Mouse (Mus musculus) neural tube, embryonic 14.5 days (tissue): ENCODE results near the gene Nrsn2. TPM values are rescaled to one million over a fixed set of nuclear protein-coding genes. Genes with fewer than 3 reads are reported as not detected.

Experiments used
- ATAC-seq: fragments of 200-750 bp; cut with Nextera tagmentation; 2 replicates; pipeline ENCODE4 v1.8.0; 2017; ENCODE audit warnings: low read depth, mild to moderate bottlenecking, moderate TSS enrichment, moderate library complexity
- H3K27ac ChIP-seq: fragments of 300-500 bp; sonication (generic); 2 replicates; pipeline ENCODE4 v1.5.1; 2014; ENCODE audit warnings: low read depth, mild to moderate bottlenecking, control low read depth, low read length, moderate library complexity, mixed read lengths
- H3K27me3 ChIP-seq: fragments of 300-500 bp; sonication (generic); 2 replicates; pipeline ENCODE4 v1.6.1; 2014; ENCODE audit warnings: low read length; ENCODE audit not compliant: control insufficient read depth, insufficient read depth
- H3K36me3 ChIP-seq: fragments of 300-500 bp; sonication (generic); 2 replicates; pipeline ENCODE4 v1.6.1; 2014; ENCODE audit warnings: low read length, mixed read lengths; ENCODE audit not compliant: control insufficient read depth, insufficient read depth
- H3K4me1 ChIP-seq: fragments of 300-500 bp; sonication (generic); 2 replicates; pipeline ENCODE4 v1.6.1; 2014; ENCODE audit warnings: low read length; ENCODE audit not compliant: control insufficient read depth, insufficient read depth
- H3K4me2 ChIP-seq: fragments of 300-500 bp; sonication (generic); 2 replicates; pipeline ENCODE4 v1.6.1; 2014; ENCODE audit warnings: mild to moderate bottlenecking, low read depth, low read length, control low read depth
- H3K4me3 ChIP-seq: fragments of 300-500 bp; sonication (generic); 2 replicates; pipeline ENCODE4 v1.5.1; 2014; ENCODE audit warnings: low read depth, low read length, control low read depth, mixed read lengths
- H3K9ac ChIP-seq: fragments of 300-500 bp; sonication (generic); replicated peaks from 2 replicates; pipeline ENCODE4 v1.6.1; 2014; ENCODE audit warnings: low read depth, mild to moderate bottlenecking, control low read depth, low read length, mixed read lengths
- H3K9me3 ChIP-seq: fragments of 300-500 bp; sonication (generic); 2 replicates; pipeline ENCODE4 v1.6.1; 2016; ENCODE audit warnings: low read length; ENCODE audit not compliant: control insufficient read depth
- WGBS: fragments of 180-500 bp; shearing (Covaris S2); extraction: QIAGEN DNeasy Blood & Tissue Kit; methylation state at CpG from one replicate; pipeline ENCODE4 v1.1.7; 2014; 5-methylcytosine and 5-hydroxymethylcytosine counted together
- polyA plus RNA-seq: library from polyadenylated mRNA; unstranded; fragments of >200 nt; fragmentation: Nextera tagmentation; extraction: Ambion mirVana; gene quantifications from 2 replicates; pipeline ENCODE4 v1.2.1, GENCODE M21; 2014

The Nrsn2 gene
- polyA plus RNA-seq, 1 experiment from 2014 or later: 54.4 TPM

- Histone ChIP-seq H3K27ac (no peak overlapping the region), H3K9me3 (no peaks in the 10 kb centered on the region), H3K4me2 (no peak overlapping the region), H3K27me3 (no peaks in the 10 kb centered on the region; the same call in 1 of the 2 replicates), H3K4me3 (no peak overlapping the region), H3K36me3 (no peaks in the 10 kb centered on the region), H3K4me1 (no peaks in the 10 kb centered on the region), H3K9ac (no peak overlapping the region)
- whole genome bisulfite sequencing: 84% methylated on average over 8 of the region's 8 CpGs
- no peak for ATAC-seq
Observed at GRCm38 (mm10) chr2:152349842-152350540, 26.4 kb downstream of the Nrsn2 start.

DNA sequence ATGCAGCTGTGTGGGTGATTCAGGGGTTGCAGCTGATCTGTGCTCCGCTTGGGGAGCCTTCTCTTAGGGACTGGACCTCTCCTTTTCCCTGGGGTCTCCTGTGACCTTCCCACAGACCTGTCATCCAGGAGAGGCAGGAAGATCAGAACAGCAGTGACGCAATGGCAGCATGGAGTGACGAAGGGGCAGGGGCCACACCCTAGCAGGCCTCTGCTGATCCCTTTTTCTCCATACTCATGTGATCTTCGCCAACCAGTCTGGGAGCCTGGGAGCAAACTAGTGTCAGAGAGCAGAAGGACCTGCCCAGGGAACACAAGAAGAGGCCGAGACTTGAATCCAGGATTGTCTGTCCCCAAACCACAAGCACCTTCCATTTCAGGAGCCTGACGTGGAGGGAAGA, 27.2 kb downstream of the Nrsn2 start:
- ATAC-seq: no peak

GRCm38 (mm10) chr2:152347722-152348121, 28.7 kb downstream of the Nrsn2 start:
- no peak overlapping the region for H3K9ac ChIP-seq
- peaks cover 5% of the 10 kb centered on the region; the same call in 1 of the 2 replicates for H3K4me1 ChIP-seq
- no peaks in the 10 kb centered on the region for H3K36me3 ChIP-seq
- no peak overlapping the region for H3K27ac ChIP-seq
- WGBS: 82% methylated on average over 2 of the region's 2 CpGs
- no peak overlapping the region for H3K4me2 ChIP-seq
- no peak overlapping the region for H3K4me3 ChIP-seq
- no peaks in the 10 kb centered on the region for H3K9me3 ChIP-seq
- ATAC-seq: no peak
- H3K27me3 ChIP-seq: no peaks in the 10 kb centered on the region; the same call in 1 of the 2 replicates

More for the DNA sequence above, 27.2 kb downstream of the Nrsn2 start:
- Histone ChIP-seq H3K4me1 (peaks cover 3% of the 10 kb centered on the region; the same call in 1 of the 2 replicates), H3K4me3 (no peak overlapping the region), H3K4me2 (no peak overlapping the region), H3K9me3 (no peaks in the 10 kb centered on the region), H3K27me3 (no peaks in the 10 kb centered on the region; the same call in 1 of the 2 replicates), H3K9ac (no peak overlapping the region), H3K36me3 (no peaks in the 10 kb centered on the region), H3K27ac (no peak overlapping the region)
- WGBS: 79% methylated on average over 6 of the region's 6 CpGs

DNA sequence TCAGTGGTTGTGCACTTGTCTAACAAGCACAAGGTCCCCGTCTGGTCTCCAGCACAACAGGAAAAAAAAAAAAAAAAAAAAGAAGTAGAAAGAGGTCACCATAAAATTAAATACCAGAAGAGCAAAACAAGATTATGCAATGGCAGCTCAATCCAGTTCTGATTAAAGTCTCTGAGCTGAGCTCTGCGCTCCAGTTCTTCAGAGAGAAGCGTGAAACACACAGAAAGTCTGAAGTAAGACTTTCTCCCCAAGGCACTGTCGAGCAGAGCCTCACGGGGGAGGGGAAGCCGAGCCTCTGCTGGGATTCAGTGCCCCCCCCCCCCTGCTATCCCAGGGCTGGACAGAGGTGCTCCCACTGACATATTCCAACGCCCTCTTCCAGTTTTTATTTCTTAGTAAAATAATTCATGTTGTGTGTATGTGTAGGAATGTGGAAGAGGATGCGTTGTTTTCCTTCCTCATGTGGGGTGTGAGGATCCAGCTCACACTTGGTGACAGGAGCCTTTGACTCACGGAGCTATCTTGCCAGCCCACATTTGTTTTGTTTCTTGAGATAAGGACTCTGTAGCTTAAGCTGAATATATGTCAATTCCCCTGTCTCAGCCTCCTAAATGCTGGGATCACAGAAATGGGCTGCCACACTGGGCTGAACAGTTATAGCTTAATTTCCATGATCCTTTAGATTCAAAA, 29.5 kb downstream of the Nrsn2 start:
- peaks cover 5% of the 10 kb centered on the region; the same call in 1 of the 2 replicates for H3K4me1 ChIP-seq
- H3K36me3 ChIP-seq: no peaks in the 10 kb centered on the region
- ATAC-seq: no peak
- no peak overlapping the region for H3K27ac ChIP-seq
- no peak overlapping the region for H3K4me3 ChIP-seq
- WGBS: 55% methylated on average over 9 of the region's 9 CpGs
- H3K27me3 ChIP-seq: no peaks in the 10 kb centered on the region; the same call in 1 of the 2 replicates
- H3K4me2 ChIP-seq: no peak overlapping the region
- H3K9ac ChIP-seq: no peak overlapping the region
- H3K9me3 ChIP-seq: no peaks in the 10 kb centered on the region

DNA sequence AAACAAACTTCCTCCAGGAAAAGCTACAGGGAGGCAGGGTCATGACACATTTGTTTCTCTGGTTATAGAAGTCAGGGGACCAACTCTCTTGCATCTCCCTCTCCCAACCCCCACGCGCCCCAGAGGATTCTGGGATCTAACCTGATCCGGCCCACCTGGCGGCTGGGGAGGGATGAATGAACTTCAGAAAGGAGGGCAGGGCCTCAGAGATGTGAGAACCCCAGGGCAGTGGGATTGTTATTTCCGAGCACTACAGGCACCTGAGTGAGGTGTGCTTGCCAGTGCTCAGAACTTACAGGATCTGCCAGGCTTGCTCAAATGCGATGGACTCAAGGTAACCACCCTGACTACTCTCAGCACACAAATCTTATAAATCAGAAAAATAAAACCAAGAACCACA, 31.0 kb downstream of the Nrsn2 start:
- 67% methylated on average over 6 of the region's 6 CpGs for WGBS
- no peaks in the 10 kb centered on the region; the same call in 1 of the 2 replicates for H3K27me3 ChIP-seq
- H3K4me2 ChIP-seq: no peak overlapping the region
- H3K27ac ChIP-seq: no peak overlapping the region
- no peak overlapping the region for H3K9ac ChIP-seq
- no peaks in the 10 kb centered on the region for H3K36me3 ChIP-seq
- no peak for ATAC-seq
- H3K4me3 ChIP-seq: no peak overlapping the region
- peaks cover 5% of the 10 kb centered on the region; the same call in 1 of the 2 replicates for H3K4me1 ChIP-seq
- H3K9me3 ChIP-seq: no peaks in the 10 kb centered on the region

DNA sequence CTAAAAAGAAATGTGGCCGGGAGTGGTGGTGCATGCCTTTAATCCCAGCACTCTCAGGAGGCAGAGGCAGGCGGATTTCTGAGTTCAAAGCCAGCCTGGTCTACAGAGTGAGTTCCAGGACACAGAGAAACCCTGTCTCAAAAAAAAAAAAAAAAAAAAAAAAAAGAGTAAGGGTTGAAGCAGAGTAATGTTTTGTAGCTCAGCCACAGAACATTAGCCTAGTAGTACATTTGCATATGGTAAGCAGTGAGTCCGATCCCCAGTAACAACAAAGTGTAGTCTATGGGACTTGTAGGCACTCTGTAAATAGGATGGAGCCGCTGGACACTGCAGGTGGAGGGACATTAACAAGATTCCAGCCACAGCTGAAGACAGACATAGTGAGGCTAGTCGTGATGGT, 31.5 kb downstream of the Nrsn2 start:
- H3K4me2 ChIP-seq: no peak overlapping the region
- H3K27ac ChIP-seq: no peak overlapping the region
- no peaks in the 10 kb centered on the region for H3K36me3 ChIP-seq
- no peak overlapping the region for H3K4me3 ChIP-seq
- no peaks in the 10 kb centered on the region; the same call in 1 of the 2 replicates for H3K27me3 ChIP-seq
- 67% methylated on average over 5 of the region's 5 CpGs for WGBS
- H3K9ac ChIP-seq: no peak overlapping the region
- peaks cover 5% of the 10 kb centered on the region; the same call in 1 of the 2 replicates for H3K4me1 ChIP-seq
- ATAC-seq: no peak
- H3K9me3 ChIP-seq: no peaks in the 10 kb centered on the region

GRCm38 (mm10) chr2:152344361-152344760, 32.1 kb downstream of the Nrsn2 start:
- Histone ChIP-seq H3K27me3 (no peaks in the 10 kb centered on the region; the same call in 1 of the 2 replicates), H3K4me3 (peak overlapping the region; percentile 48), H3K9me3 (no peaks in the 10 kb centered on the region), H3K27ac (no peak overlapping the region), H3K36me3 (no peaks in the 10 kb centered on the region), H3K4me1 (peaks cover 5% of the 10 kb centered on the region; the same call in 1 of the 2 replicates), H3K9ac (peak overlapping the region; percentile 55), H3K4me2 (peak overlapping the region; percentile 92)
- ATAC-seq: peak; percentile 10; the same call in 1 of the 2 replicates
- 10% methylated on average over 10 of the region's 10 CpGs for WGBS

DNA sequence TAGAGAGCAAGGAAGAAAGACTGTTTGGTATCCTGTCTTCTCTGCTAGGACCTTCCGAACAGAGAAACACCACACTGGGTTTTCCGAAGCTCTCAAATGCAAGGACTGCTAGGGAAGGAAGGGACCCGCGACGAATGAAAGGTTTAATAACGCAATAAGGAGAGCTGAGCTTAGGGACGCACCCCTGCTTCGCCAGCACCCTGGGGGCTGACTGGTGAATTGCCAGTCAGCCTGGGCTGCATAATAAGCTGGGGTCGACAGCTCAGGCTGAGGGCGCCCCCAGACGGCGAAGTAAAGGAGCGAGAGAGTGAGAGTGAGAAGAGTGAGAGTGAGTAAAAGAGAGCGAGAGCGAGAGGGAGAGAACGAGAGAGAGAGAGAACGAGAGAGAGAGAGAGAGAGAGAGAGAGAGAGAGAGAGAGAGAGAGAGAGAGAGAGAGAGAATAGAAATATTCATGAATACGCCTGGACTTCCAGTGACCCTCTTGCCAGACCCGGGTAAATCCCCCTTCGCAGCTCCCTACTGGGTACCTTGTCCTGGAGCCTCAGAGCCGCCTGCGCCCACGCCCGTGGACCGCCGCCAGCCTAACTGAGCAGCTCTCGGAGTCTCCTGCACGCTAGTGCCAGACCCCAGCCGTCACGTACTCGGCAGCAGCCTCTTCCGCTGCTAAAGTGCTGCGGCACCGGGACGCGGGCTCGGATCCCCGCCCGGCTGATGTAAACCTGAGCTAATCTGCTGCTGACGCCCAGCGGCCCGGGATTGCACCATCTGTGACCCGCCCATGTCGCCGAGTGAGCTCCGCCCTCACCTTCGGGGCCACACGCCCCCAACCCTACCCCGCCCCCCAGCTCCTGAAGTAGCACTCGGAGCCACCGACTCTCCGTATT, 32.9 kb downstream of the Nrsn2 start, which contains the start of gene Trib3:
Gene Trib3 (minus strand): TSS at position 704 of the 885 bp plus-strand sequence.
- no peaks in the 10 kb centered on the region for H3K36me3 ChIP-seq
- H3K27ac ChIP-seq: no peak within 1 kb of the TSS; the same call in 1 of the 2 replicates
- under 1% methylated on average over 50 of the region's 52 CpGs for WGBS
- H3K4me1 ChIP-seq: peaks cover 5% of the 10 kb centered on the region; the same call in 1 of the 2 replicates
- H3K9me3 ChIP-seq: no peaks in the 10 kb centered on the region
- H3K4me2 ChIP-seq: peak within 1 kb of the TSS; percentile 92
- peak within 1 kb of the TSS; percentile 55 for H3K9ac ChIP-seq
- H3K4me3 ChIP-seq: peak within 1 kb of the TSS; percentile 48
- peak; percentile 89 for ATAC-seq
- no peaks in the 10 kb centered on the region; the same call in 1 of the 2 replicates for H3K27me3 ChIP-seq
